Comparison of ENCODE assay signal across 8 mouse cellular contexts in genomic region chr17:71250819-71251600, GRCm38 (mm10).
A peak's percentile ranks its signal among the peaks of the same experiment; 100 is the strongest.
DNase-seq lines count a peak whose midpoint lies in the region; ATAC-seq lines count a peak whose summit lies in the region.

No protein-coding gene starts in this region.

- peak; percentile 34; the same call in 1 of the 2 replicates for ATAC-seq in midbrain, embryonic 16.5 days
- no peak for ATAC-seq in midbrain, embryonic 11.5 days (ENCODE audit: low FRiP score)
- no peak; the same call in 1 of the 2 replicates for ATAC-seq in embryonic facial prominence, embryonic 15.5 days (ENCODE audit: insufficient number of reproducible peaks, low FRiP score, low TSS enrichment, low read depth)
- ATAC-seq in liver, embryonic 15.5 days (ENCODE audit: insufficient read depth) = peak; percentile 46

- H3K4me2 ChIP-seq in midbrain, embryonic 16.5 days (ENCODE audit: low read length) = no peak overlapping the region
- no peak overlapping the region for H3K4me2 ChIP-seq in midbrain, embryonic 11.5 days
- no peak overlapping the region for H3K4me2 ChIP-seq in embryonic facial prominence, embryonic 15.5 days (replicated peaks)
- no peak overlapping the region for H3K4me2 ChIP-seq in liver, embryonic 15.5 days

- H3K27ac ChIP-seq in midbrain, embryonic 16.5 days (ENCODE audit: low read length) = no peak overlapping the region
- no peak overlapping the region for H3K27ac ChIP-seq in midbrain, embryonic 11.5 days (ENCODE audit: low read depth, low read length)
- H3K27ac ChIP-seq in embryonic facial prominence, embryonic 15.5 days (replicated peaks) = peak overlapping the region; percentile 72
- peak overlapping the region; percentile 60 for H3K27ac ChIP-seq in liver, embryonic 15.5 days (replicated peaks)

- peaks cover 24% of the 10 kb centered on the region for H3K36me3 ChIP-seq in midbrain, embryonic 16.5 days (ENCODE audit: control insufficient read depth, insufficient read depth, low read length)
- peaks cover 12% of the 10 kb centered on the region; the same call in 1 of the 2 replicates for H3K36me3 ChIP-seq in midbrain, embryonic 11.5 days (ENCODE audit: control insufficient read depth, insufficient read depth, low read length)
- H3K36me3 ChIP-seq in embryonic facial prominence, embryonic 15.5 days = peaks cover 35% of the 10 kb centered on the region
- H3K36me3 ChIP-seq in liver, embryonic 15.5 days (replicated peaks) = peaks cover 94% of the 10 kb centered on the region

- H3K27me3 ChIP-seq in midbrain, embryonic 16.5 days (ENCODE audit: control insufficient read depth, insufficient read depth, low read depth, low read length) = no peaks in the 10 kb centered on the region
- no peaks in the 10 kb centered on the region for H3K27me3 ChIP-seq in midbrain, embryonic 11.5 days (ENCODE audit: control insufficient read depth, insufficient read depth, low read length)
- H3K27me3 ChIP-seq in embryonic facial prominence, embryonic 15.5 days = no peaks in the 10 kb centered on the region
- no peaks in the 10 kb centered on the region for H3K27me3 ChIP-seq in liver, embryonic 15.5 days

- no peak for DNase-seq in midbrain, embryonic 11.5 days (ENCODE audit: low spot score, missing footprints)
- peak; percentile 53 for DNase-seq in kidney, adult 11 months
- DNase-seq in cerebellum, adult 11-12 months = no peak
- no peak for DNase-seq in cerebellum, postnatal 14 days
- DNase-seq in layer of hippocampus, postnatal 14 days (ENCODE audit: low spot score in 2 of 2) = no peak

- 89% methylated on average over 16 of the region's 16 CpGs for WGBS in midbrain, embryonic 16.5 days
- WGBS in midbrain, embryonic 11.5 days = 91% methylated on average over 16 of the region's 16 CpGs
- WGBS in embryonic facial prominence, embryonic 15.5 days = 67% methylated on average over 16 of the region's 16 CpGs
- WGBS in liver, embryonic 15.5 days (ENCODE audit: insufficient replicate concordance) = 80% methylated on average over 16 of the region's 16 CpGs

- no peak overlapping the region for H3K9ac ChIP-seq in midbrain, embryonic 16.5 days (ENCODE audit: low read depth, low read length)
- H3K9ac ChIP-seq in midbrain, embryonic 11.5 days (ENCODE audit: low read length) = no peak overlapping the region
- no peak overlapping the region for H3K9ac ChIP-seq in embryonic facial prominence, embryonic 15.5 days
- no peak overlapping the region for H3K9ac ChIP-seq in liver, embryonic 15.5 days

- H3K4me3 ChIP-seq in midbrain, embryonic 16.5 days (ENCODE audit: low read depth, low read length) = no peak overlapping the region
- no peak overlapping the region for H3K4me3 ChIP-seq in midbrain, embryonic 11.5 days (ENCODE audit: low read depth, low read length)
- H3K4me3 ChIP-seq in embryonic facial prominence, embryonic 15.5 days (replicated peaks) = no peak overlapping the region
- no peak overlapping the region for H3K4me3 ChIP-seq in liver, embryonic 15.5 days (replicated peaks)

- peaks cover 4% of the 10 kb centered on the region; the same call in 1 of the 2 replicates for H3K4me1 ChIP-seq in midbrain, embryonic 16.5 days (ENCODE audit: control insufficient read depth, insufficient read depth, low read length)
- H3K4me1 ChIP-seq in midbrain, embryonic 11.5 days (ENCODE audit: control insufficient read depth, insufficient read depth, low read length) = no peaks in the 10 kb centered on the region
- peaks cover 28% of the 10 kb centered on the region for H3K4me1 ChIP-seq in embryonic facial prominence, embryonic 15.5 days
- peaks cover 44% of the 10 kb centered on the region for H3K4me1 ChIP-seq in liver, embryonic 15.5 days (replicated peaks)

- H3K9me3 ChIP-seq in midbrain, embryonic 16.5 days (replicated peaks; ENCODE audit: control insufficient read depth, low read length, poor library complexity, severe bottlenecking) = no peaks in the 10 kb centered on the region
- H3K9me3 ChIP-seq in midbrain, embryonic 11.5 days (ENCODE audit: control insufficient read depth, low read length) = no peaks in the 10 kb centered on the region
- H3K9me3 ChIP-seq in embryonic facial prominence, embryonic 15.5 days (replicated peaks) = no peaks in the 10 kb centered on the region
- H3K9me3 ChIP-seq in liver, embryonic 15.5 days (replicated peaks) = no peaks in the 10 kb centered on the region

Comparison
In these comparisons a context has a peak if more than half of its experiments do, and no peak if none do; other contexts are left out.
1. ATAC-seq: peak in midbrain, embryonic 16.5 days (single experiment) and liver, embryonic 15.5 days (single experiment); none in midbrain, embryonic 11.5 days (single experiment) and embryonic facial prominence, embryonic 15.5 days (single experiment).
2. H3K27ac ChIP-seq: peak in embryonic facial prominence, embryonic 15.5 days (single experiment) and liver, embryonic 15.5 days (single experiment); none in midbrain, embryonic 16.5 days (single experiment) and midbrain, embryonic 11.5 days (single experiment).